Mouse (Mus musculus): ENCODE data around the gene Dus1l.
"Not testable (repeated sequence)": the region's sequence is repeated elsewhere in the genome, so short reads cannot be mapped to it uniquely, and the experiment has no call there.

- not testable (repeated sequence) for TF ChIP-seq CTCF (IDR thresholded peaks at IDR 0.05; ENCODE audit: borderline replicate concordance, control insufficient read depth, extremely low read depth, insufficient read depth, low read length, poor library complexity); POLR2A (IDR thresholded peaks at IDR 0.05; ENCODE audit: control insufficient read depth, extremely low read depth, insufficient read depth, low read length, poor library complexity)
Measured at GRCm38 (mm10) chr11:120767023-120767422, 29.2 kb downstream of the Dus1l start.
